Mouse (Mus musculus): Measurements from ENCODE around the gene Elf3.
"Not testable (repeated sequence)": the region's sequence is repeated elsewhere in the genome, so short reads cannot be mapped to it uniquely, and the experiment has no call there.

Gene Elf3

DNA sequence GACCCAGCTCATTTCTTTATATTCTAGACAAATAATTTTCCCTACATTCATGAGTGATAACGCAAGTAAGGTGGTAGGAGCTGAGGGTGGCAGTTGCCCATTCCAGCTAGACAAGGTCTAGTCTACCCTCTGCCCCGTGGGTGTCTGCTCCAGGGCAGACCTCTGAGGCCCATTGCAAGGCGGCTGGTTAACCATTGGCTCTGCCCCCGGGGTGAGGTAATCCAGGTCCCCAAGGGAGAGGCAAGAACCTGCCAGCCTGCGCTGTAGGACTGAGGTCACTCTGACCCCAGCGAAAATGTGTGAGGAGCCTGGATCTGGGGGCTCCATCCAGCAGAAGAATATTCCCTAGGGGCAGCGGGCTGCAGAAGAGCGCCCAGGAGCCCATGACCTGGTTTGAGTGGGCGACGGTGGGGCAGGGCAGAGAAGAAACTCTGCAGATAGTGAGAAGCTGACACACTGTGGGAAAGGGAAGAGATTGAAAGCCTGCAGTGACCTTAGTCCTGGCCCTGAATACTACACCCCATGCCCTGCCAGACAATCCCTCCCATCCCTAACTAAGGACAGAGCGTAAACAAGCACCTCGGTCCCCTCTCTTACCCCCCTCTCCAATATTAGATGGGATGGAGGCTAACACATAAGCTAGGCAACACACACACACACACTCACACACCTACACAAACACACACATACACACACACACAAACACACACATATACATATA is 21.1 kb downstream of the Elf3 start:
- DNase-seq (ENCODE audit: low read depth, low spot score), result no peak

DNA sequence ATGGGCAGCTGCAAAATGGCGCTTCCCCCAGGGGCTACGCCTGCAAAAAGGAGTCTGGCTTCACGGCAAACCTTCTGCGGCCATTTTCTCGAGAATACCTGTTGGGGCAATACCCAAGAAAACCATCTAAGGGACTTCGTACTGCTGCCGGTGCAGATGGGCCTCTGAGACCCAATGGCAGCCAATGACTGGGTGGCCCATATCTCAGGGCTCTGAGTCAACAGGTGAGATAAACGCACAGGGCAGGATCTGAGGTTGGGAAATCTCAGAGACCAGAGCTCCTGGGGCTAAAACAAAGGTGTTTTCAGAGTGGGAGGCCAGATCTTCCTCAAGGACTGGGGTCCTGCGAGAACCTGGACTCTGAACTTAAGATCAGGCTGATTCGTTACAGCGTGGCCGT is 23.6 kb downstream of the Elf3 start:
- DNase-seq (ENCODE audit: low read depth, low spot score), result no peak

DNA sequence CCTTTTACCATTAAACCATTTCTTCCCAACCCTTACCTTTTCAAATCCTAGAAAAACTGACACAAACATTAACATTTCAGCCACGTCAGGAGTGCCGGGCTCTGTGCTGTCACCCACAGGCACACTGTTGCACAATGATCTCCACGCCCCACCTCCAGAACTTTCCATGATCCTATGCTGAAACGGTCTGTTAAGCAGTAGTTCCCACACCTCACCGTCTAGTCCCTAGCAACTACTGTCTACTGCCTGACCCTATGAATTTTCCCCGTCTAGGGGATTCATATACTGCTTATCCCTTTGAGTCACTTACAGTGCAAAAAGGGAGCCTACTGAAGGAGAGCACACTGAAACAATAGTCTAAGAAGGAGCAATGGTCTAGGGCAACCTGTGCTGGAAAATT is 24.4 kb downstream of the Elf3 start:
- no peak for DNase-seq (ENCODE audit: low read depth, low spot score)

DNA sequence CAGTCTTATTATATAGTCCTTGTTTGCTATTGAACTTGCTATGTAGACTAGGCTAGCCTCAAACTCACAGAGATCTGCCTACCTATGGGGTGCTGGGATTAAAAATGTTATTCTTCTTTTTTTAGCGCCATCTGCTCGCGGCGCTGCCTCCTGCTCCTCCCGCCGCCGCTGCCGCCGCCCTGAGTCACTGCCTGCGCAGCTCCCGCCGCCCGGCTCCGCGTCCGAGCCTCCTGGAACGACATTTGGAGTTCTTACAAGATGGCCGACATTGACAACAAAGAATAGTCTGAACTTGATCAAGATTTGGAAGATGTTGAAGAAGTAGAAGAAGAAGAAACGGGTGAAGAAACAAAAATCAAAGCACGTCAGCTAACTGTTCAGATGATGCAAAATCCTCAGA is 26.5 kb downstream of the Elf3 start:
- DNase-seq (ENCODE audit: low read depth, low spot score), result not testable (repeated sequence)

DNA sequence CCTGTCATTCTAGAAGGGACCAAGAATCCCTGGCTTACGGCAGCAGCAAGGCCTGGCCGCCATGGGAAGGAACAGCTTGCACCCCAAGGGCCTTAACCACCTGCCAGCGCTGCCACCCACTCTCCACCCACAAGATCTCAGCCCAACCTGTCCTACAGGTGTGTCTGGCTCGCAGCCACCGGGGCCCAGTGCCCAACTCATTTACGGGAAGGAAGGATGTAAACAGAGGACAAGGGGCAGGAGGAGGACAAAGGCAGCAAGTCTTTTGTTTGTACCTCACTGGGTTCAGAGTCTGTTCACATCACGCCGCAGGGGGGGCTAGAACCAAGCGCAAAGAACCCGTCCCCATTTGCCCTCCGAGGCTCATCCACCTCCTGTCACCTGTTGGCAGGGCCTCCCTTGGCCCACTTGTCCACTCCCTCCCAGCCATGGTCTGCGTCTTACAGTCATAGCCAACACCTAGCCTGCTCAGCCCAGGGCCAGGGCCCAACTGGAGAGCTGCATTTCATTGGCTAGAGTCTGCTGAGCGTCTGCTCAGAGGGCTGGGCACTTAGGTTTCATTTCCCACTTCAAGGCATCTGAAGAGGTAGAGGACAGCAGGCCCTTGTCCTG is 30.9 kb downstream of the Elf3 start:
- no peak for DNase-seq (ENCODE audit: low read depth, low spot score)

DNA sequence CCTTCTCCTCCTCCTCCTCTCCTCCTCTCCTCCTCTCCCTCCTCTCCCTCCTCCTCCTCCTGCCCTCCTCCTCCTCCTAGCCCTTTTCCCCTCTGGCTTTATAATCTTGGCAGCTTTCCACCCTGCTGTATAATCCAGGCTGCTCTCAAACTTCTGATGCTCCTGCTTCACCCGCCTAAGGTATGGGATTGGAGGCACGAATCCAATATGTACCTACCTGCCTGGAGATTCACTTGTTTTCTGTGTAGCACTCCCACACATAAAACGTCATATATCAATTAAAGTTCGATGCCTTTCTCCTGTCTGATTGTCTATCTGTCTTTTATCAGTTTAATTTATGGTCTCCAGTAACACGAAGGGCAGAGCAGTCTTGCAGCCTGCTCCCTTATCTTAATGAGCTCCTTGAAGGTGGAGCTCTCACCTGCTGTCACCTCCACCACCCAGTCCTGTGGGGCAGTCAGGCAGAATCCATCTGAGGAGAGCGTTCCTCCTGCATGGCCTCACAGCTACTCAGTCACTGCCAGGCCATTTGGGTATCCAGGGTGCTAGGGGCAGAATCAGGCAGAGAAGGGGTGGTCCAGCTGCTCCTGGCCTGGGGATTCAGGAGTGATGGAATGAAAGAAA is 33.3 kb downstream of the Elf3 start:
- no peak for DNase-seq (ENCODE audit: low read depth, low spot score)

DNA sequence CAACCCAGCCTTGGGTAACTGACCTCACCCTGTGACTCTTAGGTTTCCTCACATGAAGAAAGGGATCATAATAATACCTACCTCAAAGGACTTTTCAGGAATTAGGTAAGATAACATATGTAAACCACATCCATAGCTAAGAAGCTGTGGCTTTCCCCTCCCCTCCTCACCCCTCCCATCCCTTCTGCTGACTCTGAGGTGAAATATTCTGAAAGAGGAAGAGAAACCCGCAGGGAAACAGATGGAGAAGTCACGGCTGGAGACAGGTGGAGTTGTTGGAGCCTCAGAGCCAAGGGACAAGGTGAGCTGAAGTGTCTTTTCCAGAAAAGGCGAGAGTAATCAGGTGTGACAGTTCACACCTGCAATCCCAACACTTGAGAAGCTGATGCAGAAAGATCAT is 34.2 kb downstream of the Elf3 start:
- DNase-seq (ENCODE audit: low read depth, low spot score), result no peak

DNA sequence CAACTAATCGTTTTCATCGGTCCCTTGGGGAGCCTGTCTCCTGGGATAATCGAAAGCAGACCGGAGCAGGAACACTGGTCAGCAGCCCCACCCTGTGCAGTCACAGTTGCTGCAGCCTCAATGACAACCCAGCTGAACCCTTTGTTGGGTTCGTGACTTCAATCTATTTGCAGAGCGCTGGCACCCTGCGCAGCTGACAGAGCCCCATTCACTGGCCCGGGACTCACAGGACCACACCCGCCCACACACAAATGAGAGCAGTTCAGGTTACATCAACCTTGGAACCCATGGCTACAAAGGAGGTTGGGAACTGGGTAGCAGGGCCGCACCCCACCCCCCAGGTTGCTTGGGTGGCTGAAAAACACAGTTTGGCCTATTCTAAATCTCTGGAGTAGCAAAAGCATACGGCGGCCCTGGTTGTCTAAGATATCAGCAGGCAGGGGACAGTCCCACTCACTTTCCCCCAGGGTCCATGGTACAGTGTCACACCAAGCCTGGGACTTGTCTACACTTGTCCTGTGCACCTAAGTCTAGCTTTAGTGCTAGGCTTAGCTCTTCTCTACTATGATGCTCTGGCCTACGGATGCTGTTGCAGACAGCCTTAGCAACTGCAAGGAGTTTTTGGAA is 40.6 kb downstream of the Elf3 start:
- no peak for DNase-seq (ENCODE audit: low read depth, low spot score)

DNA sequence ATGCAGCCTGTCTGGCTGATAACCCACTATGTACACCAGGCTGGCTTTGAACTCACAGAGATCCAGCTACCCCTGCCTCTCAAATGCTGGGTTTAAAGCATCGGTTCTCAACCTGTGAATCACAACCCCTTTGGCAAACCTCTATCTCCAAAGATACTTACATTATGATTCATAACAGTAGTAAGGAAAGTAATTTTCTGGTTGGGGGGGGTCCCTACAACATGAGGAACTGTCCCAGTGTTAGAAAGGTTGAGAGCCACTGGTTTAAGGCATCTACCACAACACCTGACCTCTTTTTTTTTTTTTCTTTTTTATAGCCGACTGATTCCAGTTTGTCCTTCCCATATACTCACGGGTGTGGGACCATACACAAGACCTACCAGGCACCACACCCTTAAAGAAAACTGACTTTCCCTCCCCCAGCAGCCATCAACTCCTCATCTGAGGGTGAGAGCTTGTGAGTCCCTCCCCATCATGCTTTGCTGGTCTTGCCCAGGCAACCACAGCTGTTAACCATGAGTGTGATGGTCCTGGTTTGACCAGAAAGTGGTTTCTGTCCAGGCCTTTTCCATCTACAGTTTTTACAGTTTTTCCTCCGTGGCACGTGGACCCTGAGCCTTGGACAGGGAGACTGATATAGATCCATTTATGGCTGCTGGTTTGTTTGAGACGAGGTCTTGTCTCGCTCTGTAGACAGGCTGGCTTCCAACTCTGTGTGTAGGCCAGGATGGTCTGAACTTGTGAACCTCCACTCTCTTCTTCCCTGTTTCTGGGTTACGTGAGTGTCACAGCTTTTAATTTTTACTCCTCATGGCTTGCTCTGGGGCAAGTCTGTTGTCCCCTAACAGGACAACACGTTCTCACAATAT is 44.4 kb downstream of the Elf3 start:
- DNase-seq (ENCODE audit: low read depth, low spot score), result no peak

DNA sequence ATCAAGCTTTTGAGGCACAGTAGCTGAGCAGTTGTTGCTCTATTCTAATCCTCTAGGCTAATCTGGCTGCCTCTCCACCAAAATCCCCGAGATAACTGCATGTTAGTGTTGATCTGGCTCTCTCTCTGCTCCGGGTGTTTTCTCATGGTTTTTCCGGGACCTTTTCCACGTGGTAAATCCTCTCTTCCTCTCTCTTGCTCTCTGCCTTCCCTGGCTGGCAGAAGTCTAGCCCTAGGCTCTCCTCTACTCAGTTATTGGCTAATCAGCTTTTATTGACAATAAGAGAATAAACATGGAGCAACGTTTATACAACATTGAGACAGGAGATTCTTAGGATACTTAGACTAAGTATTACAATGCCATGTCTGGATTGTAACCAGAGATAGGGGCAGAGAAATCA is 47.9 kb downstream of the Elf3 start:
- DNase-seq (ENCODE audit: low read depth, low spot score), result no peak

DNA sequence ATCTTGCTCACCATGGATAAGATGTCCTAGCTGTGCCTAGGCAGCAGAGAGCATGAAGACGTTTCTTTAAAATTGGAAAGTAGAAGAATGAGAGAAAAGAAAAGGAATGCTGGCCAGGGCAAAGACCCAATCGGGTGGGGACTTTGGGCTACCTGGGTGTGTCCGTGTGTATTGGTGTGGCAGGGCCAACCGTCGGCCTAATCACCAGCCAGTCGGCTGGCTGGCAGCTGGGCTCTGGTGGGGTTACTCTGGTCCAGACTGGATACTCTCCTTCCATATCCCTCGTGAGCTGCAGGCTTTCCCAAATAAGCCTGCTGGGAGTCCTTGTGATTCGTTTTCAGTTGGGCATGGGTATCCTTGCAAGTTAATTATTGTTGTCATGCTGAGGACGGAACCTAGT is 49.7 kb downstream of the Elf3 start:
- DNase-seq (ENCODE audit: low read depth, low spot score), result no peak

DNA sequence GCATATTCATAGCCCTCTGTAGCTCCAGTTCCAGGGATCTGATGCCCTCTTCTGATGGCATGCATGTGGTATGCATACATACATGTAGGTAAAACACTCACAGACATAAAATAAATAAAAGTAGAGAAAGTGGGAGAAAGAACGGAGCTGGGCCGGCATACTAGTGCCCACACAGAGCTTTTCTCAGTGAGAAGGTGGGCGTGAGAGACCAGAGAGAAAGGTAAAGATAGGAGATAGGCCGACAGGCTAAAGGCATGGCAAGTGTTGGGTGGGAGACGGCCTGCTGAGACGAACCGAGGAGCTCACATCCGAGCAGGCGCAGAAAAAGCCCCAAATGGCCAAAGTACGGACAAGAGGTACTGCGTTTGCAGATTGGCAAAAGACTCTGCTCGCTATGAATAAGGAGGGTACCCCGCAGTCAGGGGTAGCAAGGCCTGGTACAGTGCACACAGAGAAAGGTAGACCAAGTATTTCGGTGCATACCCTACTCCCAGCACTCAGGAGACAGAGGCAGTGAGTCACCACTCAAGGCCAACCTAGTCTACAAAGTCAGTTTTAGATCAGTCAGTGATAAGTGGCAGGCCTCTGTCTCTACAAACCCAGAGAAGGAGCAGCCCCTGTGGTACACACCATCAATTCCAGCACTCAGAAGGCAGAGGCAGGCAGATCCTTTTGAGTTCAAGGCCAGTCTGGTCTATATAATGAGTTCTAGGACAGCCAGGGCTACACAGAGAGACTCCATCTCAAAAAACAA is 51.6 kb downstream of the Elf3 start:
- no peak for DNase-seq (ENCODE audit: low read depth, low spot score)

DNA sequence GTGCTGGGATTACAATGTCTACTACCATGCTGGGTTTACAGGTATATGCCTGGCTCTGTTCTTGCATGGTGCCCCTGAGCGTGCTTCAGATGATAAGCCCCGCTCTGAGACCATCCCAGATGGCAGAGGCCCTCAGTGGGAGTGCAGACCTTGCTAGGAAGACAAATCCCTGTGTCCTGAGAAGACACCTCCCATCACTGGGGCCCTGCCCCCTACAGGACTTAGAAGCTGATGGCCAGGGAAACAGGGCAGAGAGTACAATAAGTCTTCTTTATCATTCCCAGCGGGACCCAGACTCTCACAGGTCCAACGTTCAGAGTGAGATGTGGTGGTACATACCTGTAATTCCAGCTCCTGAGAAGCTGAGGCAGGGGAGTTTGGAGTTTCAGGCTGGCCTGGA is 53.1 kb downstream of the Elf3 start:
- DNase-seq (ENCODE audit: low read depth, low spot score), result no peak

DNA sequence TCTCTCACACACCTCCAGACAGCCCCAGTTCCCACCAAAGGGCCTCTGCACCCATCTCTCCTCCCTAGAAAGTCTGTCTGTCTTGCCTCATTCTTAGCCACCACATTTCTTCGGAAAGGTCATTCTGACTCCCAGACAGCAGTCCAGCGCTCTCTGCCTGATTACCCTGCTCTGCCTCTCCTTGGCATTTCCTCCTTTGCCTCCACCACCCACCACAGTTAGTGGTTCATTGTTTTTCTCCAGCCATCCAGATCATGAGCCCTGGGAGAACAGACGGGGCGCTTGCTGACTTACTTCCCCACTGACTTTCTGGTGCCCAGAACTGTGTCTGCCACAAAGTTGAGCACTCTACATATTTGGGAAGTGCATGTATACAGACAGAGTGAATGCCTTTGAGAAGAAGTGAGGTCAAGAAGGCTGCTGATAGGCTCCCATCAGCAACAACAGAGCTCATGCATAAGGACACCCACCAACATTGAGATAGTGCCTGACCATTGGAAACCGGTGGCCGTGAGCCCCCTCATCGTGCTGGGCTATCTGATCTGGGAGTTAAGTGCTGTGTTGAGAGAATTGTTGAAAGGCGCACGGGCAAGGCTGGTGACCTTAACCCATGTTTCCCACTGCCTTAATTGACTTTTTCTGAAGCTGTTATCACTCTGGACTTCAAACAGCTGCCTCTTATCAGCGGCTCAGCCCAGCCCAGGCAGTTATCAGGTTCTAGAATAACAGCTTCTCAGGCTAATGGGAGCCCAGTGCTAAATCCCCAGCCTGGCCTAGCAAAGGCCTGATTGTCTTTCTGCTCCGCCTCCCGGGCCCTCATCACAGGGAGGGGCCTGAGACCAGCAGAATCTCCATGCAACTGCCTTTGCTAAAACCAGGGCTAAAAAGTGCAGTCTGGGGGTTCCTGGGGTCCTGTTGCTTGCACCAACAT is 53.9 kb downstream of the Elf3 start:
- no peak for DNase-seq (ENCODE audit: low read depth, low spot score)
